Mouse (Mus musculus) E14TG2a.4 (cell line): ENCODE data around the gene Arhgap33.

Source experiments
- CTCF ChIP-seq: conservative IDR thresholded peaks from 2 replicates; pipeline ENCODE4 v1.5.1; 2014; ENCODE audit warnings: low read length
- NANOG ChIP-seq: IDR thresholded peaks from 2 replicates; pipeline ENCODE4 v1.6.1; 2014; ENCODE audit warnings: borderline replicate concordance, low read length, mixed read lengths
- POU5F1 ChIP-seq: IDR thresholded peaks from 2 replicates; pipeline ENCODE4 v1.6.1; 2014; ENCODE audit warnings: low read length, borderline replicate concordance

DNA sequence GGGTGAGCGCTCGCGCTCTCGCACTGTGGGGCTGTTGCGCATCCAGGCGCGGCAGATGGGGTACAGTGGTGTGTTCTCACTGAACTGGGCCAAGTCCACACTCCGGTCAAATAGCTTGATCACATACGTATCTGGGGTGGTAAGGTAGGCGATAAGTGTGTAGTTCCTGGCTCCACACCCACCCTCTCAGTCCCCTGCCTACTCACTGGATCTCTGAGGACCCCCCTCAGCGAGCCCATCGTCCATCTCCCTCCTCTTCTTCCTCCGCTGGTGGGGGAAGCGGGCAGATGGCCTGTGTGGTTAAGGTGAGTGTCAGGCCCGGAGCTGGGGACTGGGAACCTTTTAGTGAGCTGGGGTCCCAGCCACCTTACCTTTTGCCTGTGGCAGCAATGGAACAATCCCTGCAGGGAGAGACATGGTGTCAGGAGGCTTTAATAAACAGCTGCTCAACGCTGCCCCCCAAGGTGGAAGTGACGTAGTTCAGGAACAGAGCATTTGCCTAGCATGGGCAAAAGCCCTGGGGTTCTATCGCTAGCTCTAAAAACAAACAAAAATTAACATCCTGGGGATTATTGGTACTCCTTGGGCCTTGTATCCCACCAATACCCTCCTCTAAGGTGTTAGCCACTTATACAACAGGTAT, 22.2 kb upstream of the Arhgap33 start:
- no peak for TF ChIP-seq CTCF
- no peak for TF ChIP-seq NANOG
- TF ChIP-seq POU5F1 = no peak
